Mouse (Mus musculus): Measurements from ENCODE around the gene Gm11127.
"Not testable (repeated sequence)": the region's sequence is repeated elsewhere in the genome, so short reads cannot be mapped to it uniquely, and the experiment has no call there.

Gene Gm11127

DNA sequence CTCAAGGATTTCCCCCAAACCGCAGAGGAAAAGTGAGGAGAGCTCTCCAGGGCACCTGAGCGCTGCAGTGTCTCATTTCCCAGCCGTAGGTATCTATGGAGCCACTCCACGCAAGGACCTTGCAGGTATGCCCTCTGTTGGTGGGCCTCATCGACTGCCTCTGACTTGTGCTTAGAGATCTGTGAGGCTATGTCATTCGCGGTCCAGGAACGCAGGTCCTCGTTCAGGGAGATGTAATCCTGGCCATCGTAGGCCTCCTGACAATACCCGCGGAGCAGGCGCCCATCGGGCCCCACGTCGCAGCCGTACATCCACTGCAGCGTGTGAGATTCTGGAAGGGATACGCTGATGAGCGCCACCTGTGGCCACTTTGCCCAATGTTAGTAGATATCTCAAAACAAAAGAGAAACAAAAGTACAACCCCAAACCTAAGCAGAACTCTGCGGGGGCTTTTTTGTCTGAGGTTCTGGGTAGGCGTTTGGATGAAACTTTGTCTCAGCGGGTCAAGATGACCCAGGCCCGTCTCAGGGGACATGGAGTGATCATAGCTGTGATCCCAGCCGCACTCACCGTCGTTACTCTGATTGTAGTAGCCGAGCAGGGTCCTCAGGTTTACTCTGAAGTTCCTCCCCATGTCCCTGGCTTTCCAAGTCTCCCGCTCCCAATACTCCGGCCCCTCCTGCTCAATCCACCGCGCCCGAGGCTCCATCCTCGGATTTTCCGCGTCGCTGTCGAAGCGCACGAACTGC lies 26.4 kb downstream of the Gm11127 start:
- DNase-seq: peak; percentile 28 to 38

DNA sequence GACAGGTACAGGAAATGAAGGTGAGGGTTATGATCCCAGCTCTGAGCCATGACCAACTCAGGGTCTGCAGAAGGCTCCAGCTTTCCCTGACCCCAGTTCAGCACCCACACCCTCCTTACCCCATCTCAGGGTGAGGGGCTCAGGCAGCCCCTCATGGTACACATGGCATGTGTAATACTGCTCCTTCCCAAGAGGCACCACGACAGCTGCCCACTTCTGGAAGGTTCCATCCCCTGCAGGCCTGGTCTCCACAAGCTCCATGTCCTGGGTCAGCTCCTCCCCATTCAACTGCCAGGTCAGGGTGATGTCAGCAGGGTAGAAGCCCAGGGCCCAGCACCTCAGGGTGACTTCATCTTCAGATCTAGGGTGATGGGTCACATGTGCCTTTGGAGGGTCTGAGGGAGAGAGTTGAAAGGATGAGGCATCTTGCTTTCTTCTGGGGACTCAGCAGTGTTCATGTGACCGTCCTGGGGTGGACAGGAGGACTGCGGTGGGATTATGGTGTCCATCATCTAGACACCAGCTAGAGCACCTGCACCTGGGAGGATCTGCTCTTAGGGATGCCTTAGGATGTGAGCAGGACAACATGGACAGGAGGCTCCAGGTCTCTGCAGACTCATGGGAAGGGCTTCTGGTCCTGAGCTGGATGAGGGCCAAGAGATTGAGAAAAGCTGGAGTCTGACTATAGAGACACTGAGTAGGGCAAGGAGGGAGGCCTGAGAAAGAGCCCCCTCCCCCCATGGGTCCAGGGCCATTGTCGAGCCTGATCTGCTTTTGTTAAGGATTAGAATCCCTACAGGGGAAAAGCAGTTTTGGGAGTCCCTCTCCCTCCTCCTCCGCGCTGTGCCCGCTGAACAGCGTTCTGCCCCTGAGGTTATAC lies 27.2 kb downstream of the Gm11127 start:
- DNase-seq: not testable (repeated sequence)

DNA sequence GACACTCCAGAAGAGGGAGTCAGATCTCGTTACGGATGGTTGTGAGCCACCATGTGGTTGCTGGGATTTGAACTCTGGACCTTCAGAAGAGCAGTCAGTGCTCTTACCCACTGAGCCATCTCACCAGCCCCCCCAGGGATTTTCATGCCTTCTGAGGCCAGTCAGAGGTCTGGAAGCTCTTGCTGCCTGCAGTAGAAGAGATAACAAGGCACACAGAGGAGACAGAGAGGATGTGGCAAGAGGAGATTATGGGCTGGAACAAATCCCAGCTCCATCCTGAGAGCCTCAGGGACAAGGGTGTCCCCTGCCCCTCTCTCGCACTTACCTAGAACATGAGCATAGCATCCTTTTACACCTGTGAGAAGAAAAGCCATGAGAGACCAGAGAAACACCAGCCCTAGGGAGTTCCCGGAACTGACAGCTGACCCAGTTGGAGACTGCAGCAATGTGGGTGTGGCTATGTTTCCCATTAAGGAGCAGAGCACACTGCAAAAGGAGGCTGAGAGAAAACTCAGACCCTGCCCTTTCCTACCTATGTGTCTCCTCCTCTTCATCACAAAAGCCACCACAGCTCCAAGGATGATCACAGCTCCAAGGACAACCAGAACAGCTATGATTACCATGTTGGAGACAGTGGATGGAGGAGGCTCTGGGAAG lies 28.0 kb downstream of the Gm11127 start:
- not testable (repeated sequence) for DNase-seq

DNA sequence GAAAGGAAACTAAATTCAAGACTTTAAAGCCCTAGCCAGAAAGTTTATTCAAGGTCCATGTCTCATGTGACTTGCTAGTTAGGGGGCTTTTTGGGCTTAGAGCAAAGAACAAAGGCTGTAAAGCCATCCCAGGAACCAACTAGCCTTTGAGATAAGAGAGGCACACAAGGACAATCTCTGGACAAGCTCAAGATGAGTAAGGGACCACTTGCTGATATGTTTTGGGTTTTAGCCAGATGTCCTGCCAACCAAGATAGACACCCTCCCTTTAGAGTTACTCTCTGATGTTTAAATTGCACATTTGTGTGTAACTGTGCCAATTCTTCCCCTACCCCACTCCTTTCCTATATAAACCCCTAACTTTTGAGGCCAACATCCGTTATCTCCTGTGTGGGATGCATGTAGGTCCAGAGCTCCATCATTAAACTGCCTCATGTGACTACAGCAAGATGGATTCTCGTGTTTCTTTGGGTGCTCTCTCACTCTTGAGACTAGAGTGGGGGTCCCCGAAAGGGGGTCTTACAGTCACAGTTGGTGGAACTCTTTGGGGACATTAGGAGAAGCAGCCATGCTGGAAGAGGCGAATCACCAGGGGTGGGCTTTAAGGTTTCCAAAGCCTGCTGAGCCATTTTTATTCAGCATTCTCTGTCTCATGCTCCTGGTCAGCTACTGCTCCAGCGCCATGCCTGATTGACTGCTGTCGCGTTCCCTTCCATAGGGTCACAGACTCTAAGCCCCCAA lies 29.1 kb downstream of the Gm11127 start:
- no peak for DNase-seq

DNA sequence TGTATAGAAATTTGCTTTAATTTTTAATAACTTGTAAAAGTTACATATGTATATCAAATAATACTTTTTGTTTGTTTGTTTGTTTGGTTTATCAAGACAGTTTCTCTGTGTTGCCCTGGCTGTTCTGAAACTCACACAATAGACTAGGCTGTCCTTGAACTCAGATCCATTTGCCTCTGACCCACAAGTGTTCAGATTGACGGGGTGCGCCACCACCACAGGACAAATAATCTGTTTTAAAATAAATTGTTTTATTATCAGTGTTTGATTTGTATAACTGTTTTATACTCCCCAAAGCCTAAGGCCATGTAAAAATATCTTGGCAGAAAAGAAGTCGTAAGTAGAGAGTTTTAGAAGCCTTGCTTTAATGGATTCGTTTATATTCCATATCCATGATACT lies 30.5 kb downstream of the Gm11127 start:
- DNase-seq: no peak

DNA sequence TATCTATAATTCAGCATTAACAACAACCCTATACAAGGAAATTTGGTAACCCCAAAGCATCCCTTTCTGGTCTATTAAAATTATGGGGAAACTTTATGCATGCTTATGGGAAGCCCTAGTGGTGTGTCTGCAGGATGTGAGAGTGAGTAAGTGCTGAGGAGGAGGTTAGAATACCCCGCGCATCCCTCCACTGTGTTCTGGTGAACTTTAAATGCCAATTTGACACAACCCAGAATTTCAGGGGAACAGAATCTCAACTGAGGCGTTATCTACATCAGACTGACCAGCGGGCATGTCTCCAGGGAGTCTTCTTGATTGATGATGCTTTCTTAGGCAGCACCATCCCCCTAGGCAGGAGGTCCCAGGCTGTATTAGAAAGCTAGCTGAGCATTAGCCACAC lies 32.3 kb downstream of the Gm11127 start:
- DNase-seq: no peak

DNA sequence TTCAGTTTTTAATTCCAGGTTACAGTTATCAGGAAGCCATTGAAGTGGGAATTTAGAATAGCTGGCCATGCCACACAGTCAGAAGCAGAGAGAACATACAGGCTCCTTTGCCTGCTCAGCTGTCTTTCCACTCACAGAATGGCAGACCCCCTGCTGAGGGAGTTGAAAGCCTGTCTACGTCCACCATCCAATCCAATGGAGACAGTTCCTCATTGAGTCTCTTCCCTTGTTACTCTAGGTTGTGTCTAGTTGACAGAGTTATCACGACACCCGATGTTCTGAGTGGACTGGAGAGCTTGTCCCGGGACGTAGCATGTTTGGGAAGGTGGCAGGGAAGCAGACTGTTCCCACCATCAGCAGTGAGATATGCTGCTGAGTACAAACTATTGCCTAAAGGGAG lies 33.0 kb downstream of the Gm11127 start:
- no peak for DNase-seq

DNA sequence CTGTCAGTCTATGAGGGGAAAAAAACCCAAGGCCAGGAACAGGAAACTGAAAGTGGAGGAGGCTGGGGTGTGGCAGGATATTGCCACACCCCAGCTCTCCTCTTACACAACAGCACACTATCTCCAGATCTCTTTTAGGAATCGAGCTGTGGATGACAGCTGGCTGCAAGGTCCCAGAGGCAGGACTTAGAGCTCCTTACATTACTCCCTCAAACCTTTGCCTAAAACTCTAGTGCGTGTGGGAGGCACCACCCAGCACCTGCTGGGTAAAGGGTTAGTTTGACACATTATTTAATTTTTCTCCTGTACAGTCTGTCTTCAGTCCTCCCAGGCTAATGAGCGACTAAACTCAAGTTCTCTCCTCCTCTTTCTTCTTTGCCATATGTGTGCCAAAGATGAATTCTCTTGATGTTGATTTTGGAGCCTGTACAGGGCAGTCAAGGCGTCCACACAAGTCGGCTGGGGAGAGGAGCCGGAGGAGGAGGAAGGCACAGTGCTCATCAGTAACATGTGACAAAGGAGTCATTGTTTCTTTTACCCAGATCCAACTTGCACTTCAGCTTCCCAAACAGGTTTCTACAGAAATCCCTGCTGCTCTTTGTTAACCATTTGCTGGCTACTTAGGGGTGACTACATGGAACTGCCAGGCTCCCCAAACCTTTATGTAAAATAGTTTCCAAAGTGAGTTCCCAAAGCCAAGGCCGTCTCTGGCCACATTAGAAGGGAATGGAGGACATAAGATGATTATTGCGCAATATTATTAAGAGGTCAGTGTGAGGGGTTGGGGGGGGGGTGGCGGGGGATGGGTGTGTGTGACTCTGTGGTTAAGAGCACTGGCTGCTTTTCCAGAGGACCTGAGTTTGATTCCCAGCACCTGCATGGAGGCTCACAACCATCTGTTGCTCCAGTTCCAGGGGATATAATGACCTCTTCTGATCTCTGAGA lies 34.2 kb downstream of the Gm11127 start:
- no peak for DNase-seq

DNA sequence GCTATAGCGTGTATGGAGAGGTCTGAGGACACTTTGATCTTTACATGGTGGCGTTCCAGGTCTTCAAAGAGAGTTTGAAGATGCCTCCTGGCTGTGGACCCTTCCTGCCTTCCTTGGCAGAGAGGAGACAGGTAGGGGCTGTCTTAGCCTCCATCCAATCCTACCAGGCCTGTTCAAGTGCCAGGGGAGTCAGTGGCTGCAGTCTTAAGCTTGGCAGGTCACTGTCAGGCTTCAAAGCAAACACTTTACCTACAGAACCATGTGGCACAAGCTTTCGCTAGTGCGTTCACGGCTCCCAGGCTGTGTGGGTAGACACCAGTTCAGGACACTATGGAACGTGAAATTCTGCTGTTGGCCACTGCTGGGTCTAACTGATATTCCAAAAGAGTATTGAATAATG lies 35.2 kb downstream of the Gm11127 start:
- no peak for DNase-seq

DNA sequence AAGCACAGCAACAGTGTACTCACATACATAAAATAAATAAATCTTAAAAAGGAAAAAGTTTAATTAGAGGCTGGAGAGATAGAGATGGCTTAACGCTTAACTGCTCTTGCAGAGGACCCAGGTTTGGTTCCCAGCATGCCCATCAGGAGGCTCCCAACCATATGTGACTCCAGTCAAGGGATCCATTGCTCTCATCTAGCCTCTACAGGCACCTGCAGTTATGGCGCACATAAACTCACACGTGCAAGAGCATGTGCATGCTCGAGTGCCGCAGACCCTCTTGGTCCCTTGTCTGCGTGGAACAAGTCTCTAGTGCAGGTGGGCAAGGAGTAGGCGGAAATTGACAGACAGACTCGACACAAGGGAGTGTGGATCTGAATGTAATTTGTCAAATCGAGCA lies 36.1 kb downstream of the Gm11127 start:
- no peak for DNase-seq

DNA sequence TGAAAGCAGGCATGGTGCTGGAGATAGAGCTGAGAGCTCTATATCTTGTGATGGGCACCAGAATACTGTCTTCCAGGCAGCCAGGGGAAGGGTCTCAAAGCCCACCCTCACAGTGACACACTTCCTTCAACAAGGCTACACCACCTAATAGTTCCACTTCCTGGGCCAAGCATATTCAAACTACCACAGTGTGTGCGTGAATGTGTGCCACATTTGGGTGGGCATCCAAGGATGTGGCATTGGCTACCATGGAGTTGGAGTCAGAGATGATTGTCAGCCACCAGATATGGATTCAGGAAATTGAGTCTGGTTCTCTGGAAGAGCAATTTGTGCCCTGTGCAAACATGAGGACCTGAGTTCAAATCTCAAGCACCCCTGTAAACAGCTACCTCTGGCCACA lies 36.9 kb downstream of the Gm11127 start:
- no peak for DNase-seq

DNA sequence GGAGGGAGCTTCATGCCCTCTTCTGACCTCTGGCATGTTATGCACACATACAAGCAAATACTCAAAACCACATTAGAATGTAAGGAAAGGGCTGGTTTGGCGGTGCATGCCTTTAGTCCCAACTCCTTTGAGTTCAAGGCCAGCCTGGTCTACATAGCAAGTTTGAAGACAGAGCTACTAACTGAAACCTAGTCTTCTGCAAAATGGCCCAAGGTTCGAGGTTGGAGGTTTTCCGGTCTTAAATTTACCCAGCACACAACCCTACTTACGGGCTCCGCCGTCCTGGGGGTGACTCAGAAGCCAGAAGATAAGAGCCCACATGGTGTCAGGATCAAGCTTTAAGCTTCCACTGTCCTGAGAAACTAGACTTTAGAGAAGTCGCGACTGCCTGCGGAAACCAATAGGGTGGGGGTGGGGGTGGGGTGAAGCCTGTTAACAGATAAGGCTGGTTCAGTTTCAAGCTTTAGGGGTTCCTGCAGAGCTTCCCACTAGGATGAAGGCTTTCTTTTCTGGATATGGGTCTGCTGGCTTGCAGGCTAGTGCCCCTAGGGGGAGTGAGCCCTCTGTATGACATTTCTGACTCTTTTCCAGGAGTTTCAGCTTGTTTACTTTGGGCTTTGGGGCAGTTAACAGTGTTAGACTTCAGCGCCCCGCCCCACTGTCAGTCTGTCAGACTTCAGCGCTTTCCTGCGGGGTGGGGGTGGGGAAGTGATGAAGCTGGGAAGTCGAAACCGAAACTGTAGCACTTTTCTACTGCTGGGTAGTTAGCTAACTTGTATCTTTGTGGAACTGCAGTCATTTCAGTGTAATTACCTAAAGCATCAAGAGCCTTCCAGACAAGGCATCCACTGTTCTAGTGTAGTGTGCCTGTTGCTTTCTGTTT lies 37.7 kb downstream of the Gm11127 start, which contains the start of gene H2-T24:
H2-T24 (minus strand) TSS at position 370 of the 883 bp plus-strand sequence.
- DNase-seq: no peak

DNA sequence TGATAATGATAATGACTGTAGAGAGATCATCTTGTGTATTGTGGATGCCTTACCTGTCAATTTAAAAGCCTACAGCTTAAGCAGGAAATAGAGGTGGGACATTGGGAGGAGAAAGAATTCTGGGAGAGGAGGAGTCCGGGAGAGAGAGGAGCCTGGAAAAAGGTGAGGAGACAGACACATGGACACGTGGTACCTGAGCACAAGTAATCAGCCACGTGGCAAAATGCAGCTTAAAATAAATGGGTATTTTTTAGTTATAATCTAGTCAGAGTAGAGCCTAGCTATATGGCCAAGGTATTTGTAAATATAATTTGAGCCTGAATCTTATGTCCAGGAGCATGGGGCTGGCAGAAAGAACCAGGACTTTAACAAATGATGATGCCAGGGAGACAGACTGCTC lies 38.7 kb downstream of the Gm11127 start:
- no peak for DNase-seq

DNA sequence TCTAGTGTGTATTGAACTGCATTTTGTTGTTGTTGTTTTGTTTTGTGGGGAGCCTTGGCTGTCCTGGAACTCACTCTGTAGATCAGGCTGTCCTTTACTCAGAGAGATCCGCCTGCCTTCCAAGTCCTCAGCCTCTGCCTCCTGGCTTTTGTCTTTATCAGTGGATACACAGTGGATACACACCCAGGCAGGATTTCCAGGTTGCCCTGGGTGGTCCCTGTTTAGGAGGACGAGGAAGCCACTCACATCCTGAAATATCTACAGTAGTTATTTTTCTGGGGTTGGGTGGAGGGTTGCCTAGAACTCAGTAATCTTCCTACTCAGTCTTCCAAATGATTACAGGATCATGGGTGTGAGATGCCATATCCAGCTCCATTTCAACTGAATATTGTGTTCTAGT lies 39.2 kb downstream of the Gm11127 start:
- no peak for DNase-seq

DNA sequence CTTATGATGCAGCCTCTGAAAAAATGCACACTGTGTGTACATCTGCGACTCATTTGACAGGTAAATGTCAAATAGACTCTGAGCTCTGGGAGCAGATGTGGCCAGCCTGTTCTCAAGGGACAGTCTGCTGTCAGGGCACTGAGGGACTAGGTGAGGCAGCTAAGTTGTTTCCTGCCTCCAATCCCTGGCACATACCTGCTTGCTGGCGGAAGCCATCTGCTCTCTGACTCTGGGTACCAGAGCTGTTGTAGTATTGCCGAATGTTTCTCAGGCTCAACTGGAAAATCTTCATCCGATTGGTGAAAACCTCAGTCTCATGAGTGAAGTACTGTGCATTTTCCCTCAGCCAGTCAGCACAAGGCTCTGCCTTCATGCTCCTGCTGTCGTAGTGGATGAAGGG lies 41.1 kb downstream of the Gm11127 start:
- DNase-seq: peak in 1 of 2 experiments; percentile 29

DNA sequence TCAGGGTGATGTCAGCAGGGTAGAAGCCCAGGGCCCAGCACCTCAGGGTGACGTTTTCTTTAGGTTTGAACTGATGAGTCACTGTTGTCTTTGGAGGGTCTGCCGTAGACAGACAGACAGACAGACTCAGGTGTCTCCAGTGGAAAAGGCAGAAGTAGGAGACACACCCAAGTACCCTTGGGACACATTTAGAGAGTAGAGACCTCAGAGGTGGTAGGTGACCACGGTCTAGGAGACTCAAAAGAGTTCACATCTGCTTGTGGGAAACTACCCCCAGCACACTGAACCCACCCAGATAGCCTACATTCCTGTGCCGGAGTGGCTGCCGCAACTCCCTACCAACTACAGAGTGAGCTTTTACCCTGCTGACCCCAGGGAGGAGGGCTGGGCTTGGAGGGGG lies 43.2 kb downstream of the Gm11127 start:
- no peak for DNase-seq

Measured in cerebellum, postnatal 36 days (tissue).